Mouse (Mus musculus): Measurements from ENCODE around the gene Fgfr2. TPM values are rescaled to one million over a fixed set of nuclear protein-coding genes. Genes with fewer than 3 reads are reported as not detected.

Gene Fgfr2
- total RNA-seq, 1 experiment from 2014 or later: not detected

GRCm38 (mm10) chr7:132316101-132317035 lies 806.8 kb downstream of the Fgfr2 start:
- peak; percentile 26 to 35; a peak in 3 of 4 replicates for ATAC-seq (replicated peaks in 1 of 2; ENCODE audit: insufficient read depth in 1 of 2, low FRiP score in 2 of 2, low TSS enrichment in 1 of 2, low read depth in 1 of 2, poor library complexity in 2 of 2, severe bottlenecking in 2 of 2)

- ATAC-seq (replicated peaks in 1 of 2; ENCODE audit: insufficient read depth in 1 of 2, low FRiP score in 2 of 2, low TSS enrichment in 1 of 2, low read depth in 1 of 2, poor library complexity in 2 of 2, severe bottlenecking in 2 of 2): peak; percentile 54 to 64
These were observed 807.7 kb downstream of the Fgfr2 start for GRCm38 (mm10) chr7:132315149-132316091.

DNA sequence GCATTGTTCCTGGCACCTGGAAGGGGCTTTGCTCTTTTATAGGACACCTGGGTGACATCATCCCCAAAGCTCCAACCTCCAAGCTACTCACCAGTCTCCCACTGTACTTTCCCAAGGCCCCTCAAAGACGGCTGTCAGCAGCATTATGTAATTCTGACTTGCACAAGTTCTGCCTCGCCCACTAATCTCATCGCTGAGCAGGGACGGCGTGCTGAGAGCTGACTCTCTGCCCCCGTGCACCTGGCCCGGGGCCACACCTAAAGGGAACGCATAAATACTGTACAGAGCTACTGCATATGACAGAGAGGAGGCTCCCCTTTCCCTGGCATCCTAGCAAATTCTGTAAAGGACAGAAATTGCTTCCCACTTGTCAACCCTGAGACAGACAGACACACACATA lies 810.8 kb downstream of the Fgfr2 start:
- no peak for ATAC-seq (replicated peaks in 1 of 2; ENCODE audit: insufficient read depth in 1 of 2, low FRiP score in 2 of 2, low TSS enrichment in 1 of 2, low read depth in 1 of 2, poor library complexity in 2 of 2, severe bottlenecking in 2 of 2)

- ATAC-seq (replicated peaks in 1 of 2; ENCODE audit: insufficient read depth in 1 of 2, low FRiP score in 2 of 2, low TSS enrichment in 1 of 2, low read depth in 1 of 2, poor library complexity in 2 of 2, severe bottlenecking in 2 of 2): no peak
These were observed 814.5 kb downstream of the Fgfr2 start for GRCm38 (mm10) chr7:132308537-132309191.

DNA sequence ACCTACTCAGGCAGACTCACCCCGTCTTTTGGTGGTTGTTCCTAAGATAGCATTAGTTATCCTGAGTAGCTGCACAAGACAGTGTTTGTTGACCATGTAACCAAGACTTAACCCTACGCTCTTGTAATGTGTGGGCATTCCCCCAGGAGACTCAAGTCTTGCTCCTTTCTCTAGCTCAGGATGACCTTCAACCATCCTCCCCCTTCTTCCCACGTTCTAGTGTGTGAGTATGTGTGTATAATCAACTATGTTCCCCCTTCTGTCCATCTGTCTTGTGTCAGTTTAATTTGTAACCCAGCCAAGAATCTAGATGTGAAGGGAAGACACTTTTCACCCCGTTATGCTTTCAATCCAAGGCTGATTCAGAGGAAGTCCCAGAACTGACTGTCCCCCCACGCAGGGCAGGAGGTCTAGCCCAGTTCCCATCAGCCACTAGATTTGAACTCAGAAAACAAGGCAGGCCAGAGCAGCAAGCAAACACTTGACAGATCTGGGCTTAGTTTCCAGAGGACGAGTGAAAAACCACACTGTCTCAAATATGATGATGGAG lies 815.4 kb downstream of the Fgfr2 start:
- no peak for ATAC-seq (replicated peaks in 1 of 2; ENCODE audit: insufficient read depth in 1 of 2, low FRiP score in 2 of 2, low TSS enrichment in 1 of 2, low read depth in 1 of 2, poor library complexity in 2 of 2, severe bottlenecking in 2 of 2)

GRCm38 (mm10) chr7:132306671-132307412 lies 816.3 kb downstream of the Fgfr2 start:
- ATAC-seq (replicated peaks in 1 of 2; ENCODE audit: insufficient read depth in 1 of 2, low FRiP score in 2 of 2, low TSS enrichment in 1 of 2, low read depth in 1 of 2, poor library complexity in 2 of 2, severe bottlenecking in 2 of 2): no peak

- ATAC-seq (replicated peaks in 1 of 2; ENCODE audit: insufficient read depth in 1 of 2, low FRiP score in 2 of 2, low TSS enrichment in 1 of 2, low read depth in 1 of 2, poor library complexity in 2 of 2, severe bottlenecking in 2 of 2): no peak
These were observed 817.4 kb downstream of the Fgfr2 start for GRCm38 (mm10) chr7:132305492-132306375.

DNA sequence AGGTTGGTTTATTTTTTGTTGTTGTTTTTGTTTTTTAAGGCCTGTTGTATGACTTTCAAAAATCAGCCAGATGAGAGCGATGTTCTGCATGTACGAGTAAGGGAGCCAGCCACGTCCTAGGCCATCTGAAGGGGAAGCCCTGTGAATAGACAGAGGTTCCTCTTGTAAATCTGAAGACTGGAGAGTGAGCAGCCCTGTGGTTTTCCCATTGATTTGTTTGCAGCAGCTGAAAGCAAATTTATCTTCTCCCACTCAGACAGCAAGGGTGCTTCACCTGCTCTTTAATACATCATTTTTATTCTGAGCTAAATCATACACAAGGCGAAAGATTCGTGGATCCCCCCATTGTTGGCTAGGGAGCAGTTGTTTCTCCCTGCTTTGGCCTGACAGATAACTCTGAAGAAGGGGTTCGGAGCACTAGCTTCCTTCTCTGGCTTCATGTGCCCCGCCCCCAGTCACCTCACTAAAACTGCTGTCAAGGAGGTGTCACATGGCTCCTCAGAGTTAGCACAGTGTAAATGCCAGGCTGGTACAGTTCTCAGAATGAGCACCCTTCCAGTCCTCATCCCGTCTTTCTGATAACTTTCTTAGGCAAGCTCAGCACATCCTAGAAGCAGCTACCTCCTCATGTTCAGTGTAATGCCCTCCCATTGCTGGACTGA lies 818.6 kb downstream of the Fgfr2 start:
- 0 out of 4 replicates have a peak, but pooled peaks of 1 of the 2 experiments have one; percentile 24 for ATAC-seq (replicated peaks in 1 of 2; ENCODE audit: insufficient read depth in 1 of 2, low FRiP score in 2 of 2, low TSS enrichment in 1 of 2, low read depth in 1 of 2, poor library complexity in 2 of 2, severe bottlenecking in 2 of 2)

GRCm38 (mm10) chr7:132303988-132304387 lies 819.2 kb downstream of the Fgfr2 start:
- peak; percentile 80 to 85 for ATAC-seq (replicated peaks in 1 of 2; ENCODE audit: insufficient read depth in 1 of 2, low FRiP score in 2 of 2, low TSS enrichment in 1 of 2, low read depth in 1 of 2, poor library complexity in 2 of 2, severe bottlenecking in 2 of 2)

- ATAC-seq (replicated peaks in 1 of 2; ENCODE audit: insufficient read depth in 1 of 2, low FRiP score in 2 of 2, low TSS enrichment in 1 of 2, low read depth in 1 of 2, poor library complexity in 2 of 2, severe bottlenecking in 2 of 2): no peak
These were observed 820.5 kb downstream of the Fgfr2 start for GRCm38 (mm10) chr7:132302508-132303241.

- ATAC-seq (replicated peaks in 1 of 2; ENCODE audit: insufficient read depth in 1 of 2, low FRiP score in 2 of 2, low TSS enrichment in 1 of 2, low read depth in 1 of 2, poor library complexity in 2 of 2, severe bottlenecking in 2 of 2): no peak
These were observed 823.4 kb downstream of the Fgfr2 start for GRCm38 (mm10) chr7:132299661-132300210.

DNA sequence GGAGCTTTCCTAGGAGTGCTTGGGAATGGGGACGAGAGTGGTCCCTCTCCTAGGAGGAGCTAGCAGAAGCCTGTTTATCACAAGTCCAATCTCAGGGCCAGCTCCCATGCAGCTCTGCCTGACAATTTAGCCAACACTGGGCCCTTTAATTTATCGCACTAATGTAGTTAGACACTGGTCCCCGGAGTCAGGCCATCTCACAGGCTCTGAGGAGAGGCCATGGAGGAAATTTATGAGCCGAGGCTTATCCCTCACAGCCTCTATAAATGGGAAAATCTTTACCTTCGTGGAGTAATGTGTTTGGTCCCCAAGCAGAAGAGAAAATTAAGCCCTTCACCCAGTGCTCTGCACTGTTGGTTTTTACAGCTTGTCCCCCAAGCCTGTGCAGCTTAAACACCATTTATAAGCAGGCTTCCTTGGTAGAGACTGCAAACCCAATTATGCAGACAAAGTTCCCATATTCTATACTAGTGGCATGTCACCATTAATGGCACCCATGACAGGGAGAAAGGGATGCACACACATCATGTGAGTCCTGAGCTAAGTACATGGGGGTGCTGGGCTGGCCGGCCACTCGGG lies 824.6 kb downstream of the Fgfr2 start:
- no peak for ATAC-seq (replicated peaks in 1 of 2; ENCODE audit: insufficient read depth in 1 of 2, low FRiP score in 2 of 2, low TSS enrichment in 1 of 2, low read depth in 1 of 2, poor library complexity in 2 of 2, severe bottlenecking in 2 of 2)

DNA sequence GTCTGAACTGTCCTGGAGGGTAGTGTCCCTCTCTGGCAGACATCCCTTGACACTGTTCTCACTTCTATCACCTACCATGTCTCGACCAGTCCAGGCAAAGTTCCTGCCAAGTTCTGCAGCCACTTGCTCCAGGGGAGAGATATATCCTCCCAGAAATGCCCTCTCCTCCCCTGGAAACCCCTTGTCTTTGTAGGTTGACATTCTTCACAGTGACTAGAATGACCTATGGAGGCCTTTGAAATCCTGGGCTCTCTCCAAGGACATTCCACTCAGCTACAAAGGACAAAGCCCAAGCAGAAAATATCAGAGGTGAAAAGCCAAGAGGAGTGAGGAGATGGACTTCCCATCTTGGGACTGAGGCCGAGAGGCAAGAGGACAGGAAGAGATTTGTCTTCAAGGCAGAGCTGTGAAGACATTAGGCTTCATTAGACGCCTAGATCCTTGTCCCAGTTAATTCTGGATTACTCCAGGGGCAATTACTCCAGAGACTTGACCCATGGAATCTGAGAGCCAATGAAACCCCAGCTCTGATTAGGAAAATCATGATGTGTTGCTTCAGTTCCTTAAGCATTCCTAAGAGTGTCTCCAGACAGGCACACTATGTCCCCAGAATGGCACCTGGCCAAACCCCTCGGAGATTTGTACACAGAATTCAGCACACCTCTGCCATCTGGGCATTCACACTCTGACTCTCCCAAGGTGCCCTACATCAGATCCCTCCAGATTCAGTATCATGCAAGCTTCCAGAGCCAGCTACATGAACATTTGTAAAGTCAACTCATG lies 826.3 kb downstream of the Fgfr2 start:
- ATAC-seq (replicated peaks in 1 of 2; ENCODE audit: insufficient read depth in 1 of 2, low FRiP score in 2 of 2, low TSS enrichment in 1 of 2, low read depth in 1 of 2, poor library complexity in 2 of 2, severe bottlenecking in 2 of 2): no peak

All from hematopoietic stem cell, adult 5-6 weeks (primary cell).